Mouse (Mus musculus) olfactory bulb, adult 2 months (tissue): ENCODE data around the gene Emid1. TPM values are rescaled to one million over a fixed set of nuclear protein-coding genes. Genes with fewer than 3 reads are reported as not detected.

Experiments used
- H3K27ac ChIP-seq: fragments of 200-500 bp; 2 replicates; pipeline ENCODE4 v1.5.1; 2012; ENCODE audit warnings: low read depth, low read length; ENCODE audit not compliant: insufficient read depth
- H3K4me1 ChIP-seq: fragments of 200-500 bp; 2 replicates; pipeline ENCODE4 v1.6.1; 2012; ENCODE audit warnings: low read length; ENCODE audit not compliant: control insufficient read depth, insufficient read depth
- H3K4me3 ChIP-seq: fragments of 200-500 bp; 2 replicates; pipeline ENCODE4 v1.5.1; 2012; ENCODE audit warnings: mild to moderate bottlenecking, low read depth, low read length, moderate library complexity; ENCODE audit not compliant: insufficient read depth
- CTCF ChIP-seq: fragments of 200-500 bp; IDR thresholded peaks from 2 replicates; pipeline ENCODE4 v1.5.1; 2012; ENCODE audit warnings: low read depth, mild to moderate bottlenecking, low read length, moderate library complexity; ENCODE audit not compliant: insufficient read depth
- POLR2A ChIP-seq: fragments of 200-500 bp; IDR thresholded peaks from 2 replicates; pipeline ENCODE4 v1.6.1; 2012; ENCODE audit warnings: mild to moderate bottlenecking, low read depth, low read length, moderate library complexity; ENCODE audit not compliant: insufficient read depth
- WGBS: fragments of 180-500 bp; shearing (Covaris S2); methylation state at CpG from one replicate; pipeline ENCODE4 v1.1.7; 2018; 5-methylcytosine and 5-hydroxymethylcytosine counted together
- polyA plus RNA-seq: library from polyadenylated mRNA; stranded (reverse); fragments of >200 nt; gene quantifications from 2 replicates; pipeline ENCODE4 v1.2.4, GENCODE M21; 2012; ENCODE audit warnings: low replicate concordance; ENCODE audit not compliant: missing spikeins, insufficient read depth, insufficient read length

Gene Emid1
- polyA plus RNA-seq, 1 experiment, result not detected

- H3K27ac ChIP-seq, result no peak overlapping the region
- WGBS, result 73% methylated on average over 8 of the region's 8 CpGs
- no peak for TF ChIP-seq POLR2A
- TF ChIP-seq CTCF, result no peak
- H3K4me1 ChIP-seq, result peaks cover 54% of the 10 kb centered on the region
- H3K4me3 ChIP-seq, result no peak overlapping the region
Measured at GRCm38 (mm10) chr11:5057064-5057463, 95.0 kb downstream of the Emid1 start.

Other genes starting within 250 kb of the Emid1 start
- gene Nefh, start 204.2 kb downstream of the Emid1 start, polyA plus RNA-seq, result not detected in 2 replicates
- gene Ap1b1, start 165.4 kb downstream of the Emid1 start, polyA plus RNA-seq, result 603 TPM in 1 of 2 replicates, not detected in the other
- not detected in 2 replicates for gene Rasl10a, start 94.1 kb downstream of the Emid1 start, polyA plus RNA-seq
- not detected in 2 replicates for gene Gas2l1, start 86.9 kb downstream of the Emid1 start, polyA plus RNA-seq
- gene Rhbdd3, start 53.3 kb downstream of the Emid1 start, polyA plus RNA-seq, result not detected in 2 replicates
- 1,053 and 1,293 TPM in 2 replicates for gene Ewsr1, start 53.0 kb downstream of the Emid1 start, polyA plus RNA-seq
- 126 TPM in 1 of 2 replicates, not detected in the other for gene Kremen1, start 109.3 kb upstream of the Emid1 start, polyA plus RNA-seq